Mouse (Mus musculus) right cerebral cortex, adult 2 months (tissue): Measurements from ENCODE around the gene Fam57b.

Experiments used
- DNase-seq, 2 experiments: peaks; one replicate each; pipeline ENCODE4 v3.0.0; 2021 to 2022; ENCODE audit warnings: low spot score in 2 of 2

The Fam57b gene

DNA sequence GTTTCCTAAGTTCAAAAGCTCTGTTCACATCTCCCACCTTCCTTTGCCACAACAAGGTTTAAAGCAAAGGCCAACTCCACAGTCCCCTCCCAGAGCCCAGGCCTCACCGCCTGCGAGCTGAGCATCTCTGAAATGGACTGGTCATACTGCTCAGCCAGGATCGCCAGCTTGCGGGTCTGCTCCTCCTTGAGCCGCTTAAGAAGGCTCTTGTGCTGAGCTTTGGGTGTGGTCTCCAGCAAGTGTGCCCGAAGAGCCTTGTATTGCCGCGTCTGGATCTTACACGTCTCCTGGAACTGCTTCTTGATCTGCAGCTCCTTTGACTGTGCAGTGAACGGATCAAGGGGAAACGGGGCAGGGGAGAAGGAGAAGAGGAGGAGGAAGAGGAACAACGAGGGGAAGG, 70.5 kb downstream of the Fam57b start:
- DNase-seq: no peak

DNA sequence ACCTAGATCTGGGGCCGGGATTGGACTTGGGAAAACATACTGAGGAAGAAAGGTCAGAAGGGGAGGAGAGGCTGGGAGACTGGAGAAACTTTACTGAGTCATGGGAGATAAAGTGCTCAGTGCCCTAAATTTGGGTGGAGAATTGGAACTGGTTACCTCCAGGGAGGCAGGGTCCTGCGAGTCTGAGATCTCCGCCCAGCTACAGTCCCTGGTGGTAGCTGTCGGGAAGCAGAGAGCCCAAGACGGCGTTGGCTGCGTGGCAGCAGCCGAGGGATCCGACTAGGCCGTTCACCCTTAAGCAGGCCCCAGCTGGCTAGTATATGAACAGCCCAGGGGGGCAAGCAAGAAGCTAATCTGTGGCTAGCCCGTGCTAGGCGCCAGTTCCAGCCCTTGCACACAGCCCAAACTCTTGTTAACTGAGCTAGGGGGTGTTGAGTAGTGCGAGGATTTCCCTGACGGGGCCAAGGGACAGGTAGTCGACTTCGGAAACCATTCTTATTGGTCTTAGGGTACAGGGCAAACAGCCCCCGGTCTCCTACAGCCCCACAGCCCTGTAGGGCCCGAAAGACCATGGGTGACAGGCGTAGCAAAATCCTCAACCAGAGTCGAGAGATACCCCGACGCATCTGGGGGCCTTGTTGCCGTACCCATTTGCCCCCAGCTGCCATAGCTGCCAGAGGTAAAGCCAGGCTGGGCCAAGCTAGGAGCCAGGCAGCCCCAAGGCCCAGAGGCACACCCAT, 72.5 kb downstream of the Fam57b start:
- no peak for DNase-seq

DNA sequence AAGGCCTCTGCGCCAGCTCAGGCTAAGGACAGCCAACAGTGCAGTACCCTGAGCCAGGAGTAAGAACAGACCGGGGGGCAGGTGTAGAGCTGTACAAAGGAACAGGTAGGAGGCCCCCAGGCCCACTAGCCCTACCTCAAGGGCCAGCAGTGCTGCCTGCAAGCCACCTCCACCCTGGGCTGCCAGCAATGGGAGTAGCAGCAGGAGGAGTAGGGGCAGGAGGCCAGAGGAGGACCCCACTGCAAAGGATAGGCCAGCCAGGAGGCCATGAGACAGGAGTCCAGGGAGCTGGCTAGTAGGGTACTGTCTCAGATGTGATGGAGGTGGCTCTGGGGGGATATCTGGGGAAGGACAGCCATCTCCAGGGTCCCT, 73.0 kb downstream of the Fam57b start:
- DNase-seq: no peak

DNA sequence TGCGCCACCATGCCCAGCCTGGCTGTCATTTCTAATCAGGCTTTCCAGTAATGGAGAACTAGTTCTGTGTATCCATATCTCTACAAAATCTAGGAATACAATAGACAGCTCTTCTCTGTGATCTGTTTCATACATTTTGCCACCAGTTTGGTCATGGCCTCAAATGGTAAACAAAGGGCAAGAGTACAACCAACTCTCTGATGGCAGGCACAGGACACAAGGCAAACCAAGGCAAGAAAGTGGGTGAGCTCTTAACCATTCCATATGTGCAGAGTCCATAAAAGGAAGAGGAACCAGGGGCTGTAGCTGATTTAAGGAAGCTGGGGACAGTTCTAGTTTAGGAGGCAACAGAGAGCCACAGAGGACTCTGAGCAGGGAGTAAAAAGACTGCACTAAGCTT, 79.8 kb downstream of the Fam57b start:
- DNase-seq: no peak
